Mouse (Mus musculus): ENCODE measurements around the gene Sorbs2. TPM values are rescaled to one million over a fixed set of nuclear protein-coding genes. Genes with fewer than 3 reads are reported as not detected.

Gene Sorbs2
- polyA plus RNA-seq, 1 experiment: 13.9 TPM

GRCm38 (mm10) chr8:45689611-45690207 lies 182.1 kb downstream of the Sorbs2 start:
- H3K27ac ChIP-seq (ENCODE audit: insufficient read depth, low read depth, low read length): no peak overlapping the region
- peaks cover 2% of the 10 kb centered on the region; the same call in 1 of the 2 replicates for H3K4me1 ChIP-seq (ENCODE audit: control insufficient read depth, insufficient read depth, low read length)
- H3K27me3 ChIP-seq (replicated peaks; ENCODE audit: control insufficient read depth, insufficient read depth, low read length): 0 out of 2 replicates have a peak, but pooled peaks cover 1% of the 10 kb centered on the region
- 41% methylated on average over 2 of the region's 2 CpGs for WGBS
- peak; percentile 43 for DNase-seq
- H3K4me3 ChIP-seq (ENCODE audit: insufficient read depth, low read depth, low read length): no peak overlapping the region
- TF ChIP-seq CTCF (conservative IDR thresholded peaks at IDR 0.05; ENCODE audit: insufficient read depth, insufficient read length, low read depth, low read length): no peak
- no peak for TF ChIP-seq POLR2A (IDR thresholded peaks at IDR 0.05; ENCODE audit: low read depth, low read length)
- no peaks in the 10 kb centered on the region for H3K36me3 ChIP-seq (ENCODE audit: control insufficient read depth, insufficient read depth, low read length)

DNA sequence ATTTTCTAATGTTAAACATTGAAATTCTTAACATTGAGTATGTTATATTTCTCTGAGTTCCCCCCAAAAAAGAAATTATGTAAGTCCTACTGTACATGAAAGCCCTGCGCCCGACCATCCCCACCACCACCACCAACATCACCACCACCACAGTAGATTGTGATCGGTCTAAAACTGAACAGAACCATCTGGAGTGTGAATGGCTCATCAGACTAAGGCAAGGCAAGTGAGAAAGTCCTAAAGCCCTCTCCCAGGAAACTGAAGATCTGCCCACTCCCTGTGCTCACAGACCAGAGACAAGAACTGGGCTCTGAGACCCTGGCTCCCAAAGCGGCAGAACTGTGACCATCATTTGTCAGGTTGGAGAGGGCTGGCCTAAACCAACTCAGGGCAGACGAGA lies 192.5 kb downstream of the Sorbs2 start:
- H3K36me3 ChIP-seq (ENCODE audit: control insufficient read depth, insufficient read depth, low read length): no peaks in the 10 kb centered on the region
- no peak overlapping the region for H3K4me3 ChIP-seq (ENCODE audit: insufficient read depth, low read depth, low read length)
- H3K27me3 ChIP-seq (replicated peaks; ENCODE audit: control insufficient read depth, insufficient read depth, low read length): no peaks in the 10 kb centered on the region
- WGBS: 96% methylated on average over 5 of the region's 5 CpGs
- no peak for TF ChIP-seq CTCF (conservative IDR thresholded peaks at IDR 0.05; ENCODE audit: insufficient read depth, insufficient read length, low read depth, low read length)
- no peak for TF ChIP-seq POLR2A (IDR thresholded peaks at IDR 0.05; ENCODE audit: low read depth, low read length)
- no peaks in the 10 kb centered on the region for H3K4me1 ChIP-seq (ENCODE audit: control insufficient read depth, insufficient read depth, low read length)
- H3K27ac ChIP-seq (ENCODE audit: insufficient read depth, low read depth, low read length): no peak overlapping the region
- no peak for DNase-seq

- DNase-seq: no peak
- no peak for TF ChIP-seq CTCF (conservative IDR thresholded peaks at IDR 0.05; ENCODE audit: insufficient read depth, insufficient read length, low read depth, low read length)
- no peak for TF ChIP-seq POLR2A (IDR thresholded peaks at IDR 0.05; ENCODE audit: low read depth, low read length)
- Histone ChIP-seq H3K27ac (ENCODE audit: insufficient read depth, low read depth, low read length) (no peak overlapping the region), H3K4me1 (ENCODE audit: control insufficient read depth, insufficient read depth, low read length) (no peaks in the 10 kb centered on the region), H3K27me3 (replicated peaks; ENCODE audit: control insufficient read depth, insufficient read depth, low read length) (no peaks in the 10 kb centered on the region), H3K36me3 (ENCODE audit: control insufficient read depth, insufficient read depth, low read length) (no peaks in the 10 kb centered on the region), H3K4me3 (ENCODE audit: insufficient read depth, low read depth, low read length) (no peak overlapping the region)
- 65% methylated on average over 4 of the region's 4 CpGs for WGBS
Observed at GRCm38 (mm10) chr8:45703700-45704101, 196.1 kb downstream of the Sorbs2 start.

GRCm38 (mm10) chr8:45709098-45709497 lies 201.5 kb downstream of the Sorbs2 start:
- TF ChIP-seq CTCF (conservative IDR thresholded peaks at IDR 0.05; ENCODE audit: insufficient read depth, insufficient read length, low read depth, low read length) (no peak), POLR2A (IDR thresholded peaks at IDR 0.05; ENCODE audit: low read depth, low read length) (no peak)
- H3K4me3 ChIP-seq (ENCODE audit: insufficient read depth, low read depth, low read length): no peak overlapping the region
- WGBS: 88% methylated on average over 4 of the region's 4 CpGs

GRCm38 (mm10) chr8:45709734-45710133 lies 202.1 kb downstream of the Sorbs2 start:
- peak; percentile 46 for DNase-seq
- Histone ChIP-seq H3K27ac (ENCODE audit: insufficient read depth, low read depth, low read length) (no peak overlapping the region), H3K4me3 (ENCODE audit: insufficient read depth, low read depth, low read length) (no peak overlapping the region), H3K27me3 (replicated peaks; ENCODE audit: control insufficient read depth, insufficient read depth, low read length) (no peaks in the 10 kb centered on the region), H3K4me1 (ENCODE audit: control insufficient read depth, insufficient read depth, low read length) (no peaks in the 10 kb centered on the region), H3K36me3 (ENCODE audit: control insufficient read depth, insufficient read depth, low read length) (no peaks in the 10 kb centered on the region)
- WGBS: 41% methylated on average over 4 of the region's 4 CpGs
- TF ChIP-seq POLR2A (IDR thresholded peaks at IDR 0.05; ENCODE audit: low read depth, low read length) (no peak), CTCF (conservative IDR thresholded peaks at IDR 0.05; ENCODE audit: insufficient read depth, insufficient read length, low read depth, low read length) (no peak)

More at GRCm38 (mm10) chr8:45709098-45709497, 201.5 kb downstream of the Sorbs2 start:
- Histone ChIP-seq H3K27ac (ENCODE audit: insufficient read depth, low read depth, low read length) (no peak overlapping the region), H3K4me1 (ENCODE audit: control insufficient read depth, insufficient read depth, low read length) (no peaks in the 10 kb centered on the region), H3K36me3 (ENCODE audit: control insufficient read depth, insufficient read depth, low read length) (no peaks in the 10 kb centered on the region), H3K27me3 (replicated peaks; ENCODE audit: control insufficient read depth, insufficient read depth, low read length) (no peaks in the 10 kb centered on the region)
- no peak for DNase-seq

GRCm38 (mm10) chr8:45712610-45713009 lies 205.0 kb downstream of the Sorbs2 start:
- Histone ChIP-seq H3K27me3 (replicated peaks; ENCODE audit: control insufficient read depth, insufficient read depth, low read length) (no peaks in the 10 kb centered on the region), H3K36me3 (ENCODE audit: control insufficient read depth, insufficient read depth, low read length) (no peaks in the 10 kb centered on the region), H3K4me1 (ENCODE audit: control insufficient read depth, insufficient read depth, low read length) (no peaks in the 10 kb centered on the region), H3K4me3 (ENCODE audit: insufficient read depth, low read depth, low read length) (no peak overlapping the region), H3K27ac (ENCODE audit: insufficient read depth, low read depth, low read length) (no peak overlapping the region)
- no peak for TF ChIP-seq CTCF (conservative IDR thresholded peaks at IDR 0.05; ENCODE audit: insufficient read depth, insufficient read length, low read depth, low read length)
- TF ChIP-seq POLR2A (IDR thresholded peaks at IDR 0.05; ENCODE audit: low read depth, low read length): no peak
- no peak for DNase-seq
- 75% methylated on average over 6 of the region's 6 CpGs for WGBS

DNA sequence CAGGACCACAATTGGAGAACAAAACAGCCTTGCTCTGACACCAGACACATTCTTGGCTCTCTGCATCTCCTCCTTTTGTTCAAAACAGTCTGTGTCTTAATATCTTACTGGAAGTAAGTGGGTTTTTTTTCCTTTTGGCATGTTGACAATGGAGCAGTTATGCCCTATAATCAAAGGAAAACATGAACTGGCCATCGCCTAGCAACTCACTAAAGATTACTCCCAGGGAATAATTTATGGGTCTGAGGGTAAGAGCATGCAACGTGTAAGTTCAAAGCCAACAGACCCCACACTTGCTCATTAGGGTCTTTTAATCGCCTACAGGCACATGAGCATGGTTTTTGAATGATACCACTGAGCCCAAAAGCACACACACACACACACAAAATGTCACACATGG lies 207.2 kb downstream of the Sorbs2 start:
- H3K4me3 ChIP-seq (ENCODE audit: insufficient read depth, low read depth, low read length): no peak overlapping the region
- no peaks in the 10 kb centered on the region for H3K4me1 ChIP-seq (ENCODE audit: control insufficient read depth, insufficient read depth, low read length)
- H3K36me3 ChIP-seq (ENCODE audit: control insufficient read depth, insufficient read depth, low read length): no peaks in the 10 kb centered on the region
- H3K27me3 ChIP-seq (replicated peaks; ENCODE audit: control insufficient read depth, insufficient read depth, low read length): no peaks in the 10 kb centered on the region
- H3K27ac ChIP-seq (ENCODE audit: insufficient read depth, low read depth, low read length): no peak overlapping the region
- TF ChIP-seq CTCF (conservative IDR thresholded peaks at IDR 0.05; ENCODE audit: insufficient read depth, insufficient read length, low read depth, low read length) (no peak), POLR2A (IDR thresholded peaks at IDR 0.05; ENCODE audit: low read depth, low read length) (no peak)
- DNase-seq: no peak
- 21% methylated on average over 3 of the region's 3 CpGs for WGBS

Data from kidney, adult 2 months (tissue).